Mouse (Mus musculus): ENCODE data around the gene Gjb4.

Gene Gjb4

DNA sequence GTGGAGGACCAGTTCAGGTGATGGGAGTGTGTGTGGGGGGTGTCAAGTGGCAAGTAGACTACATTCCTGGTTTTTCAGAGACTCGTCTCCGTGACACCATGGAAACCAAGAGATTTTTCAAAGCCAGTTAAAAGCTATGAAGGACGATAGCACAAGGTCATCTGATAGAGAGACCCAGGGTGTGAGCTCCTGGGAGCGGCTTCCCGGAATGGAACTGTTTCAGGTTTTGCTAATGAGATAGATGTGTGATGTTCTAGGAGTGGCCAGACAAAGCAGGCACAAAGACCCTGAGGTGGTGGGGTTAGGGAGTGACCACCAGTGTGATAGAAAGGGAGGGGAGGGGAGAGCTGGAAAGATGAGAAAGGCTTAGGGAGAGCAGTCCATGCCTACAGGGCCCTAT, 8.9 kb downstream of the Gjb4 start:
- no peak for DNase-seq

DNA sequence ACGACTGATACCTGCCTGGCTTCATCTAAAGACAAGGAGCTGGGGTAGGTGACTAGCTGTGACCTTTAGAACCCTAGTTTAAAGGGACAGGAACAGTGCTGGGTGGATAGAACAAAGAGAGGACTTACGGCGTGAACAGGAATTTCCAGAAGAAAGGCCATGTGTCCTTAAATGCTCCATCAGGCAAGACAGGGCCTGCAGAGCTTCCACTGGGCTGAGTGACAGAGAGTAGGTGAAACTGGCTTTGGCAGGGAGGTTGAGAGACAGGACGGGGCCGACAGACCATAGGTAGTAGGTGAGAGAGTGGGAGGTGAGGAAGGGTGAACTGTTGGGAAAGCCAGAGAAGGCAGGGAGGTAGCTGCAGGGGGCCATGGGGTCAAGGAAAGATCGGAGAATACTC, 12.5 kb downstream of the Gjb4 start:
- no peak for DNase-seq

DNA sequence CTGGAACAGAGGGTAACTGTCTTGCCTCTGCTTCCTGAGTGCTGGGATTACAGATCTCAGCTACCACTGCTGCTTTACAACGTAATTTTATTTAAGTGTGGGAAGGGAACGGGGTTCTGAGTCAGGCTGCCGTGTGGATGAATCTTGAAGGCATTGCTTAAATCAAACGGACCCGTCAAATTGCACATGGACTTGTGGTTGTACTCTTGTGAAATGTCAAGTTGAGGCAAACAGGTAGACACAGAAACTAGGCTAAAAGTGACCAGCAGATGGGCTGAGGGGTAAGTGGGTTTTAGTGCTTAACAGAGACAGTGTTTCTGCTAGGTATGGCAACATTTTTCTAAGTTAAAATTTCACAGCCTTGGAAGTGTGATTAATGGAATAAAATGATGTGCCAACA, 16.2 kb downstream of the Gjb4 start:
- DNase-seq: no peak

DNA sequence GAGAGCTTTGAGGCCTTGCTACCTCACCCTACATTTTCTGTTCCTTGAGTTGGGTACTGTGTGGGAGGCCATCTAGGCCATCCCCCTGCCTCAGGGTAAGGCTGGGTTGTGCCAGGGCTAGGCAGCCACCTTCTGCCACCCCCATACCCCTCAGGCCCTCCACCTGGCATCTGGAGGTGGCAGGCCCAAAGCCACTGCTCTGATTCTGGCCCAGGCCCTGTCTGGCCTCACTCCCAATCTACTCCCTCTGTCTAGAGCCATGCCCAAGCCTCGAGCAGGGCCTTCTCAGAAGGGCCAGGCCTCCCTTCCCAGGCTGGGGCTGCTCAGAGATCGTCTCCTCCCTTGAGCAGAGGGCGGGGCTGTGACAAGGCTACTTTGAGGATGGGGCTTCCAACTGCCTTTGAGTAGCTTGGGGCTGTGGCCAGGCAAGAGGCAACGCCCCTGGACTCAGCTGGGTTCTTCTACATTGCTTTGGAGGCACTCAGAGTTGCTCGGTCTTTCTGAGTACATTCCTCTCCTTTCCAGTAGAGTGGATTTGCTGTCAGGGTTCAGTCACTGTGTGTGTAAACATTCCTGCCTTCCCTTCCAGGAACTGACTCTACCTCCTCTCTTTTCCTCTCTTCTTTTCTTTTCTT, 18.9 kb downstream of the Gjb4 start:
- no peak for DNase-seq

DNA sequence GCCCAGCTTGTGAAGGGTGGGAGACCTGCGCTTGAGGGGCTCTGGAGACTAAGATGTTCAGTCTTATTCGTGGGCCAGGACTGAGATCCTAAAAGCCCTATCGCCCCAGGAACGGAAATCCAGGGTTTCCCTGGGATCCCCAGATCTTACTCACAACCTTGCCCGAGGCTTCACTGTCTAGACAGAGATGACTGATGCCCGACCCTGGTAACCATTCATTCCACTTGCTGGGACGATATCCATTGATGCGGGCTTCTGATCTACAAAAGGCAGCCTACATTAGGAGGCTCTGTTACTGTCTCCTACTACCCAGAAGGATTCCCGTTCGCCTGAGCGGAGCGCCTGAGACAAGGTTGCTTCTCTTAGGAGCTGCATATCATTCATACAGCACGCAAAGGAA, 22.7 kb downstream of the Gjb4 start:
- no peak for DNase-seq

DNA sequence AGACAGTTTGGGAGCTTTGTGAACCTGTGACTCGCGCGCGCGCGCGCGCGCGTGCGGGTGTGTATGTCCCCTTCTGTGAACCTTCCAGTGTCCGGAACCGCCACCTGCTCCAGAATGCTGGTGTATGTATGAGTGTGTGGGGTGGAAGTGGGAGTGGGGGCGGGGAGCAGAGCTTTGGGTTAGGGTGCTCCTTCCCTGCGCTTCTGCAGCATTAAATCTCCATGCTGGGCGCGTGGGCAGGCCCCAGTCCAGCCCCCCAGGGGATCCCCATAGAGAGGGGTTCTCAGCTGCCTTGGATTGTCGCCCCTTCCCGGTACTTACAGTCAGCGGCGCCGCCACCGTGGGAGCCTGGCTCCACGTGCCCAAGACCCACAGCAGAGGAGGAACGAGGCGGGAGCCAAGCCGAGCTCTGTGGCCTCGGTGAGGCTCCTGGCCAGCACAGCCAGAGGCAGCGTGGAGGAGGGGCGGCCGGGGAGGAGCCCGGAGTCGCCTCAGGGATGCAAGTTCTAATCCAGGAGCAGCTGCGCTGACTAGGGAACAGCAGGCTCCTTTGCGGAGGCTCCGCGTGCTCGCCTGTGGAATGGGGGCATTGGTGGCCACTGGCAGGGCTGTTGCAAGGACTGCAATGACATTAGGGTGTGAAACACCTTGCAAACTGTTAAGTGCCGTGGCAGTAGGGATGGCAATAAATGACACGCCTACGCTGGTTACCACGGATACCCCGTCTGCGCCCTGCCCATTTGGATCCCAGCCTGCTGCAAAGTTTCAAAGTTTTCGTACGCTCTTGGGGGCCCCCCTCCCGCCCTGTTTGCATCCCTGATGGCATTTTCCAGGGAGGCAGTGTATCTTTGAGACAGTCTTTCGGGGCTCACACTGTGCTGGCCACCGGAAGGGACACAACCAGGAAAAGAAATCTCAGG, 23.4 kb downstream of the Gjb4 start, which contains the start of gene Gjb3:
Gene Gjb3 (minus strand): TSS at position 664 of the 920 bp plus-strand sequence.
- no peak for DNase-seq

DNA sequence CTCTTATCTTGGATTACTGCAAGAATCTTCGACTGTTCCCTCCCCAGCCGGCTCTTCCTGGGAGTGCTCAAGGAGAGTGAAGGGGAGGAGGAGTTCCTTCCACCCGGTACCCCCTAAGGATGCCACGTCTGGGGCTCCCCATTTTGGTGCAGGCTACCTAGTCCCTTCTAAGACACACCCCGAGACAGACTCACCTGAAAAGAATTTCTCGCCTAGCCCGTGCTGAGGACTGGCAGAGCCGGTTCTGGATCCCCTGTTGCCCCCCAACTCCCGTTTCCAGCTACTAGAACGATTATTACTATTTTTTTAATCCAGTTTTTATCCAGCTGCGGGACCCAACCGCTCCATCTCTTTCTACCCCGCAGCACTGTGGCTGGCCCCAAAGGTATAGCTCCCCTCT, 24.1 kb downstream of the Gjb4 start:
- DNase-seq: no peak

DNA sequence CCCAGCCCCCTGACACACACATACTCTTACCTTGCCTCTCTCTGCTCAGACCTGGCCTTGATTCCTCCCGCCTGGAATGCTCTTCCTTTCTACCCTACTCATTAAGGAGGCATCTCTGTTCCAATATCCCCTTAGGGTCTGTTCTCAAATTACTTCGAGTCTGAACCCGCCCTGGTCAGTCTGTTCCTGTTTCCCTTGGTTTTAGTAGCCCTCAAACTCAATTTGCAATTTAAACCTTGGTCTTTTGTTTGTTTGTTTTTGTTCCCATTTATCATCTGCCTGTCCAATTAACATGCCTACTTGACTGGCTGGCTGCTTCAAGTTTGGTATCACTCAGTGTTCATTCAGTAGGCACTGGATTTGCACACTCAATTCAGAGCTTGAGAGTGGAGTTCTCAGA, 24.8 kb downstream of the Gjb4 start:
- DNase-seq: no peak

DNA sequence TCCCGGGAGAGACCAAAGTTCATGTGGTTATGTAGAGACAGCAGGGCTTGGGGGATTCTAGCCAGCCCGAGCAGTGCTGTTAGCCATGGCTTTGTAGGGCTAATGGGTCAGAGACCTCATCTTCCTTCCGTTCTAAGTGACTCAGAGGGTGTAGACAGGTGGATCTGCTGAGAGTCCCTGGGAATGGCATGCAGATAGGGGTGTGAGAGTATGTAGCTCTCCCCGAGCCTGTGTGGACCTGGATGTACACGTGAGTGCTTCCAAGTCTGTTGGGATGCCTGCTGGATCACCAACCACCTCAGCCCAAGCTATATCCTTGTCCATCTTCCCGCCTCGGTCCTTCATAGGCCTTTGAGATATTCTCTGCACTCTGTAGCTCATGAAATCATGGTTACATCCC, 25.5 kb downstream of the Gjb4 start:
- no peak for DNase-seq

DNA sequence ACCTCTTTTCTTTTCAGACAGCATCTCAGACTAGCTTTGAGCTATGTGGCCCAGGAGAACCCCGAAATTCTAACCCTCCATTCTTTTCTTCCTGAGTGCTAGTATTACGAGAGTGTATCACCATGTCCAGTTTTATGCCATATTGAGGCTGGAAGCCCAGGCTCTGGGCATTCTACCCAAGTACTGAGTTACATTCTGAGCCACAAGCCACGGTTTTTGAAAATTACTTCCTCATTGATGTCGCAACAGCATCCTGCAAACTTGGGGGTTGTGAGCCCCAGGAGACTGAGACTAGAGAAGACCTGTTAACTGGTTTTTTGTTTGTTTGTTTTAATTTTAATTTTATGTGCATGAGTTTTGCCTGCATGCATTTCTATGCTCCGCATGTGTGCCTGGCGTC, 26.1 kb downstream of the Gjb4 start:
- DNase-seq: no peak

DNA sequence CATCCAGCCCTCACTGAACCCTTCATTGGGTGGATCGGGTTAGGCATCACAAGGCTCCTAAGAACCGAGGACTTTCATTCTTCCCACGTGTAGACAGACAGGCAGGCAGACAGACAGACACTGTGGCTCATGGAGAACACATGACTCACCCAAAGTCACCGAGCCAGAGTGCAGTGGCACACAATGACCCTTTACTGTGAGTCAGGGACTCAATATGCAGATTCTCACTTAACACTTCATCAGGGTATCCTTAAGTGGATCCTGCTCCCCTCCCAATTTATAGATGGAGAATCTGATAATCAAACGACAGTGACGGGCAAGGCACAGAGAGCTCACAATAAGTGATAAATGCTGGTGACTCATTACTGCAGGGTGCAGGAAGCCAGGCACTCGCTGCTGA, 26.6 kb downstream of the Gjb4 start:
- no peak for DNase-seq

DNA sequence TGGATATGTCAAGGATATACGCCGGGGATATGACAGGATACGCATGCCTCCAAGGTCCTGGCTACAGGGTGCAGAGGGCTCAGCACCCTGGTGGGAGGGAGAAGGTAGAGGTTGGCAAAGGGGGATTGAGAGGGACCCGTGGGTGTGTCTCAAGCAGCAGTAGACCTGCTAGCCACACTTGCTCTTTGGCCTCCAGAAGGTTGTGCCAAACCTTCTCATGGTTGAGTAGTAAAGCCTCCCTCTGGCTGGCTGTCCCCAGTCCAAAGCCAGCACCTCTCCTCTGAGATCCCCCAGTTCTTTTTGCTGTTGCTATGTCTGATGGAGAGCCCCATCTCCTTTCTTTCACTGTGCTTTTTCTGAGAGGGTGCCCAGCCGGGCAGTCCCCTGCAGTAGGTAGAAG, 28.6 kb downstream of the Gjb4 start:
- peak; percentile 17 for DNase-seq

DNA sequence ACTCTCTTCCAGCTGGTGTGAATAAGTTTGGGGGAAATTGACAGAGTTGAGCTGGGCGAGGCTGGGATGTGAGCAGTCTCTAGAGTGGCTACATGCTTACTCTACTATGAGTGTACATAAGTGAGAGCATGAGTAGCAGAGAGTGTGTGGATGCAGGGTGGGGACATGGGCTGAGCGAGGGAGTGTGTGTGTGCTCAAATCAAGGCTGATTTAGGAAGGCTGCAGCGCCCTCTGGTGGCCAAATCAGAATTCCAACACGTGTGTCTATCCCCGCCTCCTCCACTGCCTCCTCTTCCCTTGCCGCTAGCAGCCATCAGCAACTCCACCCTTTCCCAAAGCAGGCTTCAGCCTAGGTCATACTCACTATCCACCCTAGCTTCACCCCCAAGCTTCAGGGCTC, 29.1 kb downstream of the Gjb4 start:
- peak; percentile 73 for DNase-seq

DNA sequence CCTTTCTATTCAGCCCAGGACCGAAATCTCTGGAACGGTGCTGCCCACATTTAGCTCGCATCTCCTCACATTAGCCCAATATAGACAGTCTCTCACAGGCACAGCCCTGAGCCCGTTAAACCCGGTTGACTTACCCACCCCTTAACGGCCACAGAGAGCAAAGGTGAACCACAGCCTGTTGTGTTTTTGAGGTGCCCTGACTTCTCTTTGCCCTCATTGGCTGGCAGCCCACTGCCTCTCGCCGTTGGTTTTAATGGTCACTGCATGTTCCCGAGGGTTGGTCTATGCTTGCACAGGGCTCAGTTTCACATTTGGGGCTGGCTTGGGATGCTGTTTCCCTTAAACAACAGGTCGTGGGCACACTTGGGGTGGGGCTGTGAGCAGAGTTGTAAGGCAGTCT, 29.6 kb downstream of the Gjb4 start:
- DNase-seq: peak; percentile 54

DNA sequence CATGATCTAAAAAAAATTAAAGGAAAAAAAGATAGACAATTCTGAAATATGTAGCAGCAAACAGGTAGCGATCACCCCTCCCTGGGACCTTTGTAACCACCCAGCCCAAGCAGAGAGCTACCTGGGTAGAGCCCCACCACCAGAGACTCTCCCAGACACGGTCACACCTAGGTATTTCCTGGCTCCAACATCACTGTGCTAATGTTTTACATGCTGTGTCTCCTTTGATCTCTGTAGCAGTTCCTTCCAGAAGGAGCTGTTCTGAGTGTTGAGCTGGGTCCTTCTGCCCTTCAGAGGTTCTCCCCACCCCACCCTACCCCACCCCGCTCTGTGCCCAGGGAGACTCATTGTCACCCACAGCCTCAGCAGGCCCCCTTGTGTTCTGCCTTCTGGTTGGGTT, 30.2 kb downstream of the Gjb4 start:
- no peak for DNase-seq

DNA sequence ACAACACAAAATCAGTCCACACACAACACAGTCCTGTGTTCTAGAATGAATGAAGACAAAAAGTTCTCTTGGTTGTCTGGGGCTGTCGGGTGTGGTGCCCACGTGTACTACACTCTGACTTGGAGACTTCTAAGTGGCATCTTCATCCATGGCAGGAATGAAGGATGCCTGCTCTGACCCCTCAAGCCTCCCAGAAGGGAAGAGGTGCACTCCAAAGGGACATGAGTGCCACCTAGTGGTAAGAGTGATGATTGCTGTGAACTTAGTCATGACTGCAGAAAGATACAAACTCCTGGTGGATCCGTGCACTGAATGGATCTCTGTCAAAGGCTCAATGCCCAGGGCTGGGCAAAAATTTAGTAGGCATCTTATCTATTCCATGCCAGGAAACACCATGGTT, 34.3 kb downstream of the Gjb4 start:
- DNase-seq: peak; percentile 61

DNA sequence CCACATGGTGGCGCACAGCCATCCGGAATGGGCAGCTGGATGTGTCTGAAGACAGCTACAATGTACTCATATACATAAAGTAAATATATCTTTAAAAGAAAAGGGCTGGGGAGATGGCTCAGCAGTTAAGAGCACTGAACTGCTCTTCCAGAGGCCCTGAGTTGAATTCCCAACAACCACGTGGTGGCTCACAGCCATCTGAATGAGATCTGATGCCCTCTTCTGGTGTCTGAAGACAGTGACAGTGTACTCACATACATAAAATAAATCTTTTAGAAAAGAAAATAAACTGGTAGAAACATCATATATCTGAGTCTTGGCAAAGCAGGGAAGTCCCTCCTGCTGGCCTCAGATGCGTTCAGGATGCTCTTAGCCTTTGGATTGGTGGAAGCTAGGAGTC, 36.7 kb downstream of the Gjb4 start:
- DNase-seq: no peak

DNA sequence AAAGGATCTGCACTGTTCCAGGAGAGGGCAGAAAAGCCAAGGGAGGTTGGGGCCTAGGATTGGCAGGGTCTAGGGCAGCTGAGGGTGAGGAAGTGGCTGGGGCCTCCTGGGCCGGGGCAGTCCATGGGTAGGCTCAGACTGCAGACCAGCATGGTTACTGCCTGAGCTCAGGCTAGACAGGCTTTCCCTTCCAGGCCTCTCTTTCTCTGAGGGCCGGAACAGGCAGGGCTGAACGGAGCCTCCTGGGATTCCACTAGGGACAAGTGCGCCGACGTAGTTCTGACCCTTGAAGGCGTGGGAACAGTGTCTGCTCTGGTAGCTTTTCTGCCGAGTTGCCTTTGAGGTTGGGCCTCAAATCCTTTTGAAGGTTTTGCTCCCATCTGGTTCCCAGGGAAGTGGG, 38.1 kb downstream of the Gjb4 start:
- no peak for DNase-seq

DNA sequence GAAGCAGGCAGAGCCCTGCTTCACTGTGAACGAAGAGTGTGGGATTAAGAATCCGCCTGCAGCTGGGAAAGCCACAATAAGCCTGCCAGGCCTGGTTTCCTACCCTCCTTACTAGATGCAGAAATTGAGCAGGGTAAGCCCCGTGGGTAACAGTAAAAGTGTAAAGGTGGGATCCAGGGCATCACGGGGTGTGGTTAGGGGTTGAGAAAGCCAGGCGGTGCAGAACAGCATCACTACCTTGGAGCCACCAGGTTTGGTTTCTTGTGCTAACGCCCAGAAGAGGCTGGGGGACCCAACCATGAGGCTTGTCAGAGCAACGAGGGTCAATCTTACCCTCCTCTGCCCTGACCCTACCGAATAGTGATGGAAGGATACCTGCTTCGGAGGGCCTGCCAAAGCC, 39.3 kb downstream of the Gjb4 start:
- no peak for DNase-seq

DNA sequence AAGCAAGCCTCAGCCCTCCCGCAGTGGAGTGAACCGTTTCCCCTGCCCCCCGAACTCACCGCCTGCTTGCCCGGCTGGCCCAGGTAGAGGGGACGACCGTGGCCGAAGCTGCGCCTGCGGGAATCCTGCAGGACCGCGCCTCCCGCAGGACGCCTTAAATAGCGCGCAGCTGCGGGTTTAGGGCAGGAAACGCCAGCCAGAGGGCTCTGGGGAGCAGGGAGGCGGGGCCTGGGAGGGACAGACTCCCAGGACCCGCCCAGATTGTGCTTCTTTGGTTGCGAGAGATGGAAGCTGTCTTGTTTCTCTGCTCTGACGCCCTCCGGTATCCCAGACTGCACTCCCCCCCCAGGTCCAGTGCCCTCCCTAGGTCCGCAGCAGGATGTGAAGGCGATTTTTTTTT, 40.0 kb downstream of the Gjb4 start, which contains the start of gene Gja4:
Gene Gja4 (minus strand): TSS at position 179 of the 400 bp plus-strand sequence.
- DNase-seq: peak; percentile 79

DNA sequence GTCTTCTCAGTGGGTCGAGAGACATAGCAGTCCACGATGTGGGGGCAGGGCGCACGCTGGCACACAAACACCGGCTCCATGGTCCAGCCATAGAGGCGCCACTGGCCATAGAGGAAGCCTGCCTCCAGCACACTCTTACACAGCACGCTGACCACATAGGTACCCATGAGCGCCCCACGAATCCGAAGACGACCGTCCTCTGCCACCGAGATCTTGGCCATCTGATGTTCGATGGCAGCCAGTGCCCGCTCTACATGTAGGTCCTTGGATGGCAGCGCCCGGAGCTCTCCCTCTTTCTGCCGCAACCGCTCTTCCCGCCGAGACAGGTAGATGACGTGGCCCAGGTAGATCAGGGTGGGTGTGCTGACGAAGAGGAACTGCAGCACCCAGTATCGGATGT, 41.5 kb downstream of the Gjb4 start:
- no peak for DNase-seq

DNA sequence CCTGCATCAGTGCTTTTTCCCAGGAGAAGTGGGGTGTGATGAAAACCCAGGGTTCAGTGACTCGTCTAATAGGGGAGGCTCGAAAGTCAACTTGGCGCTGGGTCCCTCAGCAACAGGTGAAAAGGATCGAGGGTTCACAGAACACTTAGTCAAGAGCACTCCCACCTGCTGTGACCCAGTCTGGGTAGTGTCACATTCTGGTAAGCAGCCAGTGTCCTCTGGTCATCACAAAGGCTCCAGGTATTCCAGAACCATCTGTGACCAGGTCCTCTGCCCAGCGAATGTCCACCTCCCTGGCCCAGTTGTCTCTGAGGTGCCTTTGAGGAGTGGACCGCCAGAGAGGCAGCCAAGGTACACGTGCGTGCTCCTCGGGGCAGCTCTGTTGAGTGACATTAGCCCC, 42.3 kb downstream of the Gjb4 start:
- no peak for DNase-seq

DNA sequence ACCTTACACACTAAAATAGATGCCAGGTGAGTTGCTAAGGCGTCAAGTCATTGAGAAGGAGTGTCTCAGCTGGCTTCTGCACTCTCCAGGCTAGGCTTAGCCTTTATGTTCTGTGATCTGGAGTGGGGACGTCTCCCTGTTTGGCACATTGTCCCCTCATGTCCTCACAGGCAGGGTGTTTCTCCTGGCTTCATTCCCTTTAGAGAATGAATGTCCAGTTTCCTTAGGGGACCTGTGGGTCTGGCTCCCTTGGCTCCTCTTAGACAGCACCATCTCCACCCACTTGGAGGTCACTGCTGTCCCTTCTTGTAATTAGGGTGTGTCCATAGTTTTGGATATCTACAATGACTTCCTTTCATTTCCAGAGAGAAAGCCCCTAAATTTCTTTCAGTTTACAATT, 47.0 kb downstream of the Gjb4 start:
- no peak for DNase-seq

DNA sequence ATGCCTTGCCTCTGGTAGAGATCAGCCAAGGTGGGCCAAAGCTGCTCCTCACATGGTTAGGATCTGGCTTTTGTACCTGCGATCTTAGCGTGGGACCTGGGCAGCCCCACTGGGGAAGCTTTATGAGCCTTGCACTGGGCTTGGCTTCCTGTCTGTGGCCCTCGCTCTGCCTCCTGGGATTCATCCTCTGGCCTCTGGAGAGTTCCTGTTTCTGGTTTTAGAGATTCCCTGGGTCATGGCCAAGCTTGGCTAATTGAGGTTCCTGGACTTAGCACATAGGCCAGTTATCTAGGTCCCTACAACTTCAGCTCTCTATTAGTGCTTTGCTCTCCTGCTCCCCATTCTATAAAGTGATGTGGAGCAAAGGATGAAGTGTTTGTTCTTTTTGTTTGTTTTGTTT, 50.1 kb downstream of the Gjb4 start:
- peak; percentile 27 for DNase-seq

All from kidney, adult 18-20 months (tissue).